In genomic region chr16:70313886-70314577, GRCm38 (mm10) we compare ENCODE assay signal across 8 mouse cellular contexts. TPM values are rescaled to one million over a fixed set of nuclear protein-coding genes. Genes with fewer than 3 reads are reported as not detected.
DNase-seq lines count a peak whose midpoint lies in the region; ATAC-seq and TF ChIP-seq lines count a peak whose summit lies in the region.

TSS of gene Gbe1 (plus strand) at chr16:70313949.

- TF ChIP-seq CTCF in intestine, postnatal 0 days (IDR thresholded peaks at IDR 0.05; ENCODE audit: low read depth) = peak; percentile 60

- H3K27me3 ChIP-seq in embryonic facial prominence, embryonic 10.5 days (replicated peaks; ENCODE audit: low read depth, poor library complexity, severe bottlenecking) = no peaks in the 10 kb centered on the region
- H3K27me3 ChIP-seq in intestine, postnatal 0 days (replicated peaks; ENCODE audit: control insufficient read depth, insufficient read depth, low read length) = no peaks in the 10 kb centered on the region
- no peaks in the 10 kb centered on the region for H3K27me3 ChIP-seq in midbrain, embryonic 10.5 days (ENCODE audit: low read depth, poor library complexity, severe bottlenecking)

- peak within 1 kb of the TSS; percentile 82 for H3K9ac ChIP-seq in intestine, postnatal 0 days (ENCODE audit: low read depth, low read length)

- H3K4me3 ChIP-seq in embryonic facial prominence, embryonic 10.5 days = peak within 1 kb of the TSS; percentile 73
- H3K4me3 ChIP-seq in intestine, postnatal 0 days (ENCODE audit: low read depth, low read length) = peak within 1 kb of the TSS; percentile 72
- H3K4me3 ChIP-seq in midbrain, embryonic 10.5 days = peak within 1 kb of the TSS; percentile 74

- peak within 1 kb of the TSS; percentile 98 for H3K27ac ChIP-seq in embryonic facial prominence, embryonic 10.5 days (replicated peaks)
- H3K27ac ChIP-seq in intestine, postnatal 0 days (ENCODE audit: low read depth, low read length) = peak within 1 kb of the TSS; percentile 92
- H3K27ac ChIP-seq in midbrain, embryonic 10.5 days (replicated peaks) = peak within 1 kb of the TSS; percentile 99

- ATAC-seq in intestine, postnatal 0 days = peak; percentile 100

- peak; percentile 97 for DNase-seq in adrenal gland, postnatal 14 days
- peak; percentile 96 for DNase-seq in embryonic facial prominence, embryonic 10.5 days (ENCODE audit: low spot score)
- DNase-seq in gonadal fat pad, adult 2 months (ENCODE audit: low read depth) = no peak
- peak; percentile 85 to 86 for DNase-seq in left cerebral cortex, postnatal 36 days (ENCODE audit: low spot score in 2 of 2)
- DNase-seq in midbrain, embryonic 10.5 days (ENCODE audit: low spot score) = peak; percentile 93
- peak; percentile 69 to 73 for DNase-seq in right cerebral cortex, postnatal 36 days (ENCODE audit: low spot score in 2 of 2)
- peak; percentile 92 to 93 for DNase-seq in urinary bladder, postnatal 4 days (ENCODE audit: low spot score in 2 of 2)

- peaks cover 6% of the 10 kb centered on the region; the same call in 1 of the 2 replicates for H3K4me1 ChIP-seq in embryonic facial prominence, embryonic 10.5 days
- no peaks in the 10 kb centered on the region for H3K4me1 ChIP-seq in intestine, postnatal 0 days (replicated peaks; ENCODE audit: control insufficient read depth, insufficient read depth, low read length)
- peaks cover 16% of the 10 kb centered on the region for H3K4me1 ChIP-seq in midbrain, embryonic 10.5 days

- no peaks in the 10 kb centered on the region for H3K36me3 ChIP-seq in embryonic facial prominence, embryonic 10.5 days (replicated peaks)
- H3K36me3 ChIP-seq in intestine, postnatal 0 days (ENCODE audit: control insufficient read depth, insufficient read depth) = no peaks in the 10 kb centered on the region
- H3K36me3 ChIP-seq in midbrain, embryonic 10.5 days = no peaks in the 10 kb centered on the region

- intact Hi-C loops in left cerebral cortex, postnatal 36 days (cut with DNase I) = no loop called here

- WGBS in embryonic facial prominence, embryonic 10.5 days = under 1% methylated on average over 82 of the region's 82 CpGs
- under 1% methylated on average over 81 of the region's 82 CpGs for WGBS in intestine, postnatal 0 days
- under 1% methylated on average over 81 of the region's 82 CpGs for WGBS in midbrain, embryonic 10.5 days

- peak within 1 kb of the TSS; percentile 62 for H3K4me2 ChIP-seq in intestine, postnatal 0 days (replicated peaks; ENCODE audit: low read depth)

- H3K9me3 ChIP-seq in embryonic facial prominence, embryonic 10.5 days = no peaks in the 10 kb centered on the region
- no peaks in the 10 kb centered on the region for H3K9me3 ChIP-seq in intestine, postnatal 0 days (ENCODE audit: control insufficient read depth)
- H3K9me3 ChIP-seq in midbrain, embryonic 10.5 days (replicated peaks) = no peaks in the 10 kb centered on the region

RNA-seq across cellular contexts. Expression of gene Gbe1, which starts in this region (rescaled TPM):
- 57.7 and 65.3 TPM in 2 replicates for total RNA-seq in adrenal gland, postnatal 14 days (2021)
- 22.2 and 22.5 TPM in 2 replicates for polyA plus RNA-seq in embryonic facial prominence, embryonic 10.5 days (2016; fragmentation: Nextera tagmentation; extraction: Ambion mirVana)
- 23.8 and 41.3 TPM in 2 replicates for polyA plus RNA-seq in gonadal fat pad, adult 2 months (2012; rRNA removed)
- 25.7 and 26.1 TPM in 2 replicates for polyA plus RNA-seq in intestine, postnatal 0 days (2015; fragmentation: Nextera tagmentation; extraction: Ambion mirVana)
- 10 to 100 TPM in 1 of 2 experiments, 1 to 10 TPM in 1; 9.1 to 11.3 TPM for total RNA-seq in left cerebral cortex, postnatal 36 days (2021)
- polyA plus RNA-seq in midbrain, embryonic 10.5 days (2016; fragmentation: Nextera tagmentation; extraction: Ambion mirVana) = 17.3 and 17.6 TPM in 2 replicates
